Mouse (Mus musculus): ENCODE measurements around the gene Hadha. TPM values are rescaled to one million over a fixed set of nuclear protein-coding genes. Genes with fewer than 3 reads are reported as not detected.

Hadha gene
- 105 and 119 TPM in 2 replicates for polyA plus RNA-seq (2016; fragmentation: Nextera tagmentation; extraction: Ambion mirVana)

DNA sequence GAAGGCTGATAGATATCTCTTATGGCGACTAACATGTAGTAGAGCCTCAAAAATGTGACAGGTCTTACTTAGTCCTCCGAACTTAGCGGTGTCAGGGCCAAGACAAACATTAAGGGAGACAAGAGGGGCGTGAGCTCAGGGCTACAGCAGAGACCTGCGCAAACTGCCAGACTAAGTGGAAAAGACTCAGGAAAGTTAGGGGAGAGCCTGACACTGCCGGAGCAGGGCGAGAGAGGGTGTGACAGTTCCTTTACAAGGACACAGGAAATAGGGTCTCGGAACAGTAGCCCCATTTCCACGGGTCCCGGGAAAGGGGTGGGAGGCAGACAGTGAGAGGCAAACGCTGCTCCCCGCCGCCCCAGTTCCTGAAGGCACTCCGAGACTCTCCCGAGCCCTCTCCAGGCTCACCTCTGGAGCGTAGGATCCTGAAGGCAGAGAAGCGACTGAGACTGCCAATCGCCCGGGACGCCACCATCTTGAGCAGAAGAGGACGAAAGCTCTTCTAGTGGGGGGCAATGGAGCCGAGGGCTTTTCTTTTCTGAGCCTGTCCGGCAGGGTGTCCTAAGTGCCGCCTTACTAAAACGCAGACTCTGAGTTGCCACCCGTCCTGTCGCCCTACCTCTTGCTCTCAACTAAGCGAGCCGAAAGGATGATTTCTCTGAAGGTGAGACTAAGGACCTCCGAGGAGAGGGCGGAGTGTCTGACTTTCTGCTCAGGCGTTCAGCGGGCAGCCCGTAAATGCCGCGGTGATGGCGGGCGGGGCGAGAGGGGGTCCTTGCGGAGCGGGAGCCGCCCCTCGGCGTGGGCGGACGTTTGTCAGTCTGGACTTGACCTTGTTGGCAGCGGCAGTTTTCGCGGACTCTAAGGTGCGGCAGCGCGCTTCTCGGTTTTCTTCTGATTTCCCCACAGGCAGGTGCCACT, at the start of gene Hadha, which contains the start of gene Hadhb:
Gene Hadha, minus strand, starts transcription at position 689 of the 921 bp plus-strand sequence.
Gene Hadhb, plus strand, starts transcription at position 775 of the 921 bp plus-strand sequence.
- Histone ChIP-seq H3K36me3 (no peaks in the 10 kb centered on the region), H3K27me3 (ENCODE audit: low read depth, poor library complexity, severe bottlenecking) (no peaks in the 10 kb centered on the region), H3K9me3 (replicated peaks) (no peaks in the 10 kb centered on the region), H3K27ac (peak within 1 kb of the TSS; percentile 99), H3K4me1 (peaks cover 18% of the 10 kb centered on the region), H3K4me3 (peak within 1 kb of the TSS; percentile 92)
- under 1% methylated on average over 53 of the region's 53 CpGs for WGBS
- peak; percentile 94 for DNase-seq (ENCODE audit: low spot score)

DNA sequence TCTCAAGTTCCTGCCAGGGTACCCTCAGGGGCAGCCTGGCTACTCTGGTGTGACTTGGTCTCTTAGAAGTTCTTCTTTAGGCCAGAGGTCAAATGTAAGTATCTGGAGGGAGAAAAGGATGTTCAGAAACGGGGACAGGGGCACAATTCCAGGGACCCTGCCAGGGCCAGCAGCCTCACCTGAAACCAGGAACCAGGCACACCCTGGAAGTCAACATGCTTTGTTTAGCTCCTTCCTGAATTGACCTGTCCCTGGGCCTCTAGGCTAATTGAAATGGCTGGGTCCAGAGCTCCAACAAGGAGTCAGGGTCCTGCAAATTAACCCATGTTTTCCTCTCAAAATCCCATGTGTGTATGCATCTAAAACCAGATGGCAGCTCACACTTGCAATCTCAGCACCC, 49.5 kb upstream of the Hadha start:
- Histone ChIP-seq H3K27ac (no peak overlapping the region), H3K4me3 (no peak overlapping the region), H3K4me1 (peaks cover 7% of the 10 kb centered on the region; the same call in 1 of the 2 replicates), H3K27me3 (ENCODE audit: low read depth, poor library complexity, severe bottlenecking) (no peaks in the 10 kb centered on the region), H3K36me3 (no peaks in the 10 kb centered on the region), H3K9me3 (replicated peaks) (no peaks in the 10 kb centered on the region)
- DNase-seq (ENCODE audit: low spot score): no peak
- 46% methylated on average over 1 of the region's 1 CpGs for WGBS

DNA sequence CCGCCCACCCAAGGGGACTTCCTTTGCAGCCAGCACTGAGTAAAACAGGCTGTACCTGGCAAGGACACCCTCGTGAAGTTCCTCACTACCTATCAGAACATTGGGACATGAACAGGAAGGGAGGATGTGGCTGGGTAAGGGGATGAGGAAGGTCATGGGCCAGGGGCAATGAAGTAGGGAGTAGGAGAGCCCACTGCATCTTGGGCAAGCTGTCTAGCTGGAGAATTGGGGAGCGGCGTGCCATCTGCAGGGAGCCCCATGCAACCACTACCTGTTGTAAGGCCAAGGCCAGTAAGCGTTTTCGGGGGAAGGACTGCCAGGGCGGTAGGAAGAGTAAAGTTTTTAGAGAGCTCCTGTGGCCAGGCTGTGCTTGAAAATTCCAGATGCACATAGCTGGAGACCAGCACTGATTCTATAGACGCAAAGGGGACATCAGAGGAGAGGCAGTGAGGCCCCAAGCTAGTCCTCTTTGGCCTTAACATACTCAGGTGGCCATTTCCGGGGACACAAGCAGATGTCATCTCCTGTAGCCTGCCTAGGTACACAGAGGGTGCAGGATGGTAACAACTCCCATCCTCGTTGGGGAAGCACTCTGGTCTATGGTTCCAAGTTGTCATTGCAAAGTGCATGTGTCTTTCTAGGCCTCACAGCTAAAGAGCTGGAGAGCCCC, 48.4 kb upstream of the Hadha start:
- Histone ChIP-seq H3K4me1 (peaks cover 9% of the 10 kb centered on the region; the same call in 1 of the 2 replicates), H3K27me3 (ENCODE audit: low read depth, poor library complexity, severe bottlenecking) (no peaks in the 10 kb centered on the region), H3K27ac (no peak overlapping the region), H3K9me3 (replicated peaks) (no peaks in the 10 kb centered on the region), H3K4me3 (no peak overlapping the region), H3K36me3 (no peaks in the 10 kb centered on the region)
- 87% methylated on average over 10 of the region's 10 CpGs for WGBS
- no peak for DNase-seq (ENCODE audit: low spot score)

DNA sequence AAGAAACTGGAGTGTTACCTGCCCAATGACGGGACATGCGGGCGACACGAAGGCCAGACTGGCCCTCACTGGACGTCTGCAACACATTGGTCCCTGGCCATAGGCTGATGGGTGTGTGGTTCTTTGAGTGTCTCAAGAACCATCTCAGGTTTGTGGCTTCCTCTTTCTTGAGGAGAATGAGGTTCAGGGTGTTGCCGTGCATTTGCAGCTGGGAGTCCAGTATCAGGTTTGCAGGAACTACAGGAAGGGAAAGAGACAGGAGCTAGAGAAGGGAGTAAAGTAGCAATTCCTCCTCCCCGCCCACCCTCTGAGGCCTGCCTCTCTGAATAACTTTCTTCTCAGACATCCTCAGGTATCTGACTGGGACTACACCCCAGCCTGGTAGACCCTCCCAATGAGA, 47.3 kb upstream of the Hadha start:
- Histone ChIP-seq H3K27me3 (ENCODE audit: low read depth, poor library complexity, severe bottlenecking) (no peaks in the 10 kb centered on the region), H3K36me3 (no peaks in the 10 kb centered on the region), H3K4me1 (peaks cover 11% of the 10 kb centered on the region; the same call in 1 of the 2 replicates), H3K4me3 (no peak overlapping the region), H3K9me3 (replicated peaks) (no peaks in the 10 kb centered on the region), H3K27ac (no peak overlapping the region)
- WGBS: 89% methylated on average over 7 of the region's 7 CpGs
- no peak for DNase-seq (ENCODE audit: low spot score)

DNA sequence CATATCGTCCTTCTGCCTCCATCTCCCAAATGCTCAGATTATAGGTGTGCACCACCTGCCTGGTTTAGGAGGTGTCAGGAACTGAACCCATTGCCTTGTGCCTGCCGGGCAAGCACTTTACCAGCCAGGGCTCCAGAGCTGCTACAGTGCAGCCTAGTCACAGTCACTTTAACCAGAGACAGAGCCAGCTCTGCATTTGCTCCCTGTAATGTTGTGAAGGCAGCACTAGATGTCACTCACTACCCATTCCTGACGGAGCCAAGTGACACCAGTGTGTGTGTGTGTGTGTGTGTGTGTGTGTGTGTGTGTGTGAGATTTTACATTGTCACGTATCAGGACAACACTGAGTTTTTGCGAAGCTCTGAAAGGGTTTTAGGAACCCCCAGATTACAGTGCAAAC, 46.6 kb upstream of the Hadha start:
- DNase-seq (ENCODE audit: low spot score): no peak
- 65% methylated on average over 5 of the region's 5 CpGs for WGBS

DNA sequence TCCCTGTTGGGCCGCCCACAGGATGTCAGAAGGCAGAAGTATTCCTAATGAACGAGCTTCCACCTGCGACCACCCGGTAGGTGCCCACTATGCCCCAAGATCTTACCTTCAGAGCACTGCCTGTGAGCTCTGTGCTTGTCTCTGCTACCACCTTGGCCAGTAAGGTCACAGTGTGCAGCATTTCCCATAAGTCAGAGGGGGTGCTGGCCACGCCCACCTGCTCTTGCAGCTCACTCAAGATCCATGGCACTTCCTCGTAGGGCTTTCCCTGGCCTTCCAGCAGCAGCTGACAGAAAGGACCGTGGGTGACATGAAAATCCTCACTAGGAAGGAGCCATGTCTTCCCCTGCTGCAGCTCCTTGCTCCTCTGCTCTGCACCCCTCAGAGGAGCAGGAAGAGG, 43.3 kb upstream of the Hadha start:
- H3K27me3 ChIP-seq (ENCODE audit: low read depth, poor library complexity, severe bottlenecking): no peaks in the 10 kb centered on the region
- H3K36me3 ChIP-seq: no peaks in the 10 kb centered on the region
- H3K4me3 ChIP-seq: no peak overlapping the region
- H3K9me3 ChIP-seq (replicated peaks): no peaks in the 10 kb centered on the region
- no peak for DNase-seq (ENCODE audit: low spot score)
- no peak overlapping the region for H3K27ac ChIP-seq
- 80% methylated on average over 7 of the region's 7 CpGs for WGBS
- 0 out of 2 replicates have a peak, but pooled peaks cover 6% of the 10 kb centered on the region for H3K4me1 ChIP-seq

More for the DNA sequence above, 46.6 kb upstream of the Hadha start:
- H3K27ac ChIP-seq: no peak overlapping the region
- H3K36me3 ChIP-seq: no peaks in the 10 kb centered on the region
- no peaks in the 10 kb centered on the region for H3K27me3 ChIP-seq (ENCODE audit: low read depth, poor library complexity, severe bottlenecking)
- no peaks in the 10 kb centered on the region for H3K9me3 ChIP-seq (replicated peaks)
- no peak overlapping the region for H3K4me3 ChIP-seq
- peaks cover 11% of the 10 kb centered on the region; the same call in 1 of the 2 replicates for H3K4me1 ChIP-seq

DNA sequence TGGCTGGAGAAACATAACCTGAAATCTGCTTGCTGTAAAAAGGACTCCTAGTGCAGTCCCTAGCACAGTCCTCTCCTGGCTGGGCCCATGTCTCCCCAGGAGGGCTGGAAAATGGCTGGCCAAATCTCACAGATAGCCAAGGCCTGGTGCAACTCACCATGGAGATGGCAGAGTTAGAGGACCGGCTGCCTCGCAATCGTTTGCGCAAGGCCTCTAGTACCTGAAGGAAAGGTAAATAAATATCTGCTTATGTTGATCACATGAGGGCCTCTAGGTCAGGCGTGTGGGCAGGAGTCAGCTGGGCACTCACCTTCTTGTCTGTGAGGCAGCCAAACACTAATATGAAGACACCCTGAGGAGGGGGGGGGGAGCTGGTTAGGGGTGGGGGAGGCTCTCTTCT, 40.4 kb upstream of the Hadha start:
- Histone ChIP-seq H3K27me3 (ENCODE audit: low read depth, poor library complexity, severe bottlenecking) (no peaks in the 10 kb centered on the region), H3K27ac (no peak overlapping the region), H3K36me3 (no peaks in the 10 kb centered on the region), H3K4me3 (no peak overlapping the region), H3K9me3 (replicated peaks) (no peaks in the 10 kb centered on the region), H3K4me1 (0 out of 2 replicates have a peak, but pooled peaks cover 4% of the 10 kb centered on the region)
- WGBS: 91% methylated on average over 5 of the region's 5 CpGs
- DNase-seq (ENCODE audit: low spot score): no peak

DNA sequence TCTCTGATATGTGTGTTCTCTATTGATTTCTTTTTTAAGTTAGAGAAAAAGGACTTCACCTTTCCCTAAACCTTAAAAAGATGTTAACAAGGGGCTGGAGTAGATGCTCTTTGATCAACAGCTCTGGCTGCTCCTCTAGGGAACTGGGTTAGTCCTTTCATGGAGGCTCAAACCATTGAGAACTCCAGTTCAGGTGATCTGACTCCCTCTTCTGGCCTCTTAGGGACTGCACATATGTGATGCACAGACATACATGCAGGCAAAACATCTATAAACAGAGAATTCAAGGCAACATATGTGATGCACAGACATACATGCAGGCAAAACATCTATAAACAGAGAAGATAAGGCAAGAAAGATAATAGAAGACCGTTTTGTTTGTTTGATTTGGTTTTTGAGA, 37.5 kb upstream of the Hadha start:
- no peak for DNase-seq (ENCODE audit: low spot score)
- H3K27ac ChIP-seq: no peak overlapping the region
- peaks cover 12% of the 10 kb centered on the region; the same call in 1 of the 2 replicates for H3K36me3 ChIP-seq
- no peaks in the 10 kb centered on the region for H3K4me1 ChIP-seq
- WGBS: 78% methylated on average over 1 of the region's 1 CpGs
- H3K4me3 ChIP-seq: no peak overlapping the region
- H3K9me3 ChIP-seq (replicated peaks): no peaks in the 10 kb centered on the region
- no peaks in the 10 kb centered on the region for H3K27me3 ChIP-seq (ENCODE audit: low read depth, poor library complexity, severe bottlenecking)

DNA sequence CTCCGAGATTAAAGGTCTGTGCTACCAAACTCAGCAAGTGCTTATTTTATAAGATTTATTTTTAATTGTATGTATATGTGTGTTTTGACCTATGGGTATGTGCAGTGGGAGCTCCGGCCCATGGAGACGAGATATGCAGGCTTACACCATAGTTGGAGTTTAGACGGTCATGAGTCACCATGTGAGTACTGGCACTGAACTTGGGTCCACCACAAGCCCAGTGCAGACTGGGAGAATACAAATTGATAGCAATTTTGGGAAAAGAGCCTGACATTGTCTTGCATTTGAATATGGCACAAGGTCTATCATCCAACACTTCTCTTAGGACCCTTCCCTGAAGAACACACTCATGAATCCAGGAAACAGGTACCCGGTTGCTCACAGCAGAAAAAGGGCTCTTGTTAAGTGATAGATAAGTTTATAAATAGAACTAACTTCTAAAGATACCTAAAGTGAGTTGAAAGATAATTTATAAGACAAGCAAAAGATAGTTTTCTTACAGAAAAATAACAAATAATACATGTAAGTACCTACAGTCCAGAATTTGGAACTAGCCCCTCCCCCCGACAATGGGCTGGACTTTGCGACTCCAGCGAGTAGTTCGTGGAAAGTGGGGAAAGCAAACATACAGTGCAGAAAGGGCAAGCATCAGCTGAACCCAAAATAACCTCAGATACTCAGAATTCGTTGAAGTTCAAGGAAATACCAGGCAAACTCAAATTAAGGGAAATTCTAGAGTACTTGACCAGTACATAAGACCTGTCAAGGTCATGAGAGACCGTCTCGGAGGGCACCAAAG, 32.9 kb upstream of the Hadha start:
- no peaks in the 10 kb centered on the region for H3K4me1 ChIP-seq
- peaks cover 43% of the 10 kb centered on the region for H3K36me3 ChIP-seq
- WGBS: 96% methylated on average over 12 of the region's 12 CpGs
- H3K27me3 ChIP-seq (ENCODE audit: low read depth, poor library complexity, severe bottlenecking): no peaks in the 10 kb centered on the region
- no peak for DNase-seq (ENCODE audit: low spot score)
- no peaks in the 10 kb centered on the region for H3K9me3 ChIP-seq (replicated peaks)
- H3K4me3 ChIP-seq: no peak overlapping the region
- H3K27ac ChIP-seq: no peak overlapping the region

DNA sequence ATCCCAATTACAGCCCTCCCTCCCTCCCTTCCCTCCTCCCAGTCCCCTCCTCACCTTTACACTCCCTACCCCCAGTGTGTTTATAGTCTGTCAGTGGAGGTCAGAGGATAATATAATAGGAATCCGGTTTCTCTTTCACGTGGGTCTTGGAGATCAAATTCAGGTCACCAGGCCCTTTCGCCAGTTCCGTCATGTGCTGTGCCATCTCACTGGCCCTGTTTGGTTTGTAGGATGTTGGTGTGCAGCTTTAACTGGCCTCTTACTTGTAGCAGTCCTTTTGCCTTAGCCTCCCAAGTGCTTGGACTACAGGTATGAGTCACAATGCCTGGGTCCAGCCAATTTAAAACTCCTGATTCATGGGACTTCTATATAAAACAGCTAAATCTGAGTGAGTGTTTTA, 20.8 kb upstream of the Hadha start:
- Histone ChIP-seq H3K4me3 (no peak overlapping the region), H3K4me1 (peaks cover 27% of the 10 kb centered on the region), H3K27me3 (ENCODE audit: low read depth, poor library complexity, severe bottlenecking) (no peaks in the 10 kb centered on the region), H3K27ac (no peak overlapping the region), H3K9me3 (replicated peaks) (no peaks in the 10 kb centered on the region), H3K36me3 (peaks cover 69% of the 10 kb centered on the region)
- no peak for DNase-seq (ENCODE audit: low spot score)
- 37% methylated on average over 4 of the region's 4 CpGs for WGBS

DNA sequence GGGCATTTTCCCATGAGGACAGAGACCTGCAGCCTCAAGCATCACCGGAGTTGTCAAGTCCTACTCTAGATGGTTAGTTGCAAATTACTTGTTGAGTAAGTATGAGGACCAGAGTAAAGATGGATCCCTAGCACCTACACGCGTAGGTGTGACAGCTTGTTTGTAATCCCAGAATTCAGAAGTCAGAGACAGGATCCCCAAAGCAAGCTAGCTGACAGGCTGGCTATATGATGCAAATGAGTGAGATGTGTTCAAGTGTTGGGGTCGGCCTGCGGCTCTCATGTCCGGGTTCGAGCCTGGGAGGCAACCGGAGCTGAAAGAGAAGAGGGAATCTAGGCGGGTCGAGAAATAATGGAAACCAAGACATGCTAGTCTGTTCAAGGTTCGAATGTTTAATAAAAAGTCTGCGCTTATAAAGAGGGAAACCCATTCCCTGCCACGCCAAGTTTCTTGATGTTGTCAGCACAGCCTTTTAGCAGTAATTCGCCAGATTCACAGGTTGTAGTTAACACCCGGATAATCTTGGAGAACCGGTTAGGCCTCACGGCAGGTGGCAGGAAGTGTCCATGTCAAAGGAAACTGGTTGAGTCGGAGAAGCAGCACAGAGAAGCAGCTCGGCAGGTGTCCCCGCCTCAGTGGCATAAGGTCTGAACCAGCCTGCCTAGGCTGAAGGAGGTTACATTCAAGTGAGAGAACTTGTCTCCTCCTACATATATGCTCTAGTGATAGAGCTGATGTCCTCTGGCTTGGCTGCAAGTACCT, 18.1 kb upstream of the Hadha start:
- 23% methylated on average over 20 of the region's 20 CpGs for WGBS
- no peak for DNase-seq (ENCODE audit: low spot score)
- Histone ChIP-seq H3K4me3 (no peak overlapping the region), H3K9me3 (replicated peaks) (no peaks in the 10 kb centered on the region), H3K4me1 (peaks cover 27% of the 10 kb centered on the region), H3K27me3 (ENCODE audit: low read depth, poor library complexity, severe bottlenecking) (no peaks in the 10 kb centered on the region), H3K27ac (no peak overlapping the region), H3K36me3 (peaks cover 66% of the 10 kb centered on the region)

DNA sequence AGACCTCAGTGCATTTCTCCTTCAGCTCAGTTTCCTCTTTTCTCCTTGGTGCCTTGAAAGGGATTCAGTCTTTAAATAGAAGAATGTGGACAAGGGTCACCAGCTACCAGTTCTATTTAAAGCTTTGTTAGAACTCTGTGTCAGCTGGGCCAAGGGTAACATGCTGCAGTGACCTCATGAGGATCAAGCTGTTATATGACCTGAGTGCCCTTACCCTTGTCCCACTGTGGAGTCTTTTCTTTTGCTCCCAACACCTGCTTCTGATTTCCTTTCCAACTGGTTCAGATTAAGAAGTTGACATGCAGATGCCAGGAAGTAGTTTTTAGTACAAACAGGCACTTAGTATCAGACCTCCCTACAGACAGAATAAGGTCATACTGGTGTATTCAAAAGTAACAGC, 17.2 kb upstream of the Hadha start:
- no peaks in the 10 kb centered on the region for H3K27me3 ChIP-seq (ENCODE audit: low read depth, poor library complexity, severe bottlenecking)
- no peaks in the 10 kb centered on the region for H3K9me3 ChIP-seq (replicated peaks)
- no peak overlapping the region for H3K27ac ChIP-seq
- DNase-seq (ENCODE audit: low spot score): peak; percentile 59
- peaks cover 64% of the 10 kb centered on the region for H3K36me3 ChIP-seq
- peaks cover 27% of the 10 kb centered on the region for H3K4me1 ChIP-seq
- H3K4me3 ChIP-seq: no peak overlapping the region

All from limb, embryonic 10.5 days (tissue).